Comparison of ENCODE assay signal across 8 mouse cellular contexts in the genomic region with DNA sequence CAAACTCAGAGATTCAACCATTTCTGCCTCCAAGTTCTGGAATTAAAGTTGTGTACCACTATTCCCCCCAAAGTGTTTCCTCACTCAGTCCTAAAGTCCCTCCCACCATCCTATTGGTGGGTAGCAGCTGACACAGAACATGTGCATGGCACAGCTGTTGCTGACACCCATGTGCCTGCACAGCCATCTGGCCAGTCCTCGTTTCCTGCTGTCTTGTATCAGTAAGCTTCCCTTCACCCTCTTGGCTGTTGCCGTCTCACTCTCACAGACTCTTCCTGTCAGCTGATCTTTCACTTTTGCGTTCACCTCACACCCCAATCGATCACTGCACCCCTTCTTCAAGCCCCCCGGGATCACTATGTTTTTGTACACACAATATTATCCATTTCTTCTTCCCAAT. TPM values are rescaled to one million over a fixed set of nuclear protein-coding genes. Genes with fewer than 3 reads are reported as not detected.
DNase-seq lines count a peak whose midpoint lies in the region; ATAC-seq and TF ChIP-seq lines count a peak whose summit lies in the region.

No protein-coding gene starts in this region.

- 40% methylated on average over 5 of the region's 5 CpGs for WGBS in kidney, postnatal 0 days

- H3K9ac ChIP-seq in kidney, postnatal 0 days (ENCODE audit: low read depth, low read length) = no peak overlapping the region

- no peak overlapping the region for H3K4me3 ChIP-seq in kidney, postnatal 0 days (replicated peaks; ENCODE audit: low read depth, low read length)

- peak; percentile 40; the same call in 1 of the 2 replicates for ATAC-seq in kidney, postnatal 0 days (replicated peaks; ENCODE audit: low FRiP score, low read depth)
- peak; percentile 93 for ATAC-seq in common myeloid progenitor, adult 5-6 weeks (replicated peaks; ENCODE audit: low read depth, poor library complexity, severe bottlenecking)
- ATAC-seq in megakaryocyte-erythroid progenitor cell, adult 5-6 weeks (replicated peaks; ENCODE audit: low FRiP score, low TSS enrichment, poor library complexity, severe bottlenecking) = peak; percentile 55; the same call in 1 of the 2 replicates
- no peak for ATAC-seq in erythroid progenitor cell, adult 5-6 weeks (replicated peaks; ENCODE audit: low FRiP score, poor library complexity, severe bottlenecking)

- no peak overlapping the region for H3K4me2 ChIP-seq in kidney, postnatal 0 days (ENCODE audit: low read length)

- H3K9me3 ChIP-seq in kidney, postnatal 0 days (replicated peaks; ENCODE audit: low read length) = no peaks in the 10 kb centered on the region

- TF ChIP-seq CTCF in kidney, postnatal 0 days (IDR thresholded peaks at IDR 0.05; ENCODE audit: low read depth) = no peak

- no peaks in the 10 kb centered on the region for H3K4me1 ChIP-seq in kidney, postnatal 0 days (replicated peaks; ENCODE audit: insufficient read depth, low read length)

- peak; percentile 44 for DNase-seq in kidney, postnatal 0 days (ENCODE audit: low spot score)
- no peak for DNase-seq in kidney, adult 8-10 months
- DNase-seq in layer of hippocampus, postnatal 10 days (ENCODE audit: low spot score in 2 of 2) = peak; percentile 58 to 66
- DNase-seq in adrenal gland, postnatal 4 days (ENCODE audit: low spot score in 2 of 2) = no peak
- DNase-seq in cerebellum, adult 11 months = no peak

- peaks cover 16% of the 10 kb centered on the region for H3K36me3 ChIP-seq in kidney, postnatal 0 days (ENCODE audit: insufficient read depth, low read length)

- no peak overlapping the region for H3K27ac ChIP-seq in kidney, postnatal 0 days

- no peaks in the 10 kb centered on the region for H3K27me3 ChIP-seq in kidney, postnatal 0 days (ENCODE audit: insufficient read depth, low read length)

RNA-seq across cellular contexts. Expression of a gene that starts 12.5 kb away (rescaled TPM):
- polyA plus RNA-seq in kidney, postnatal 0 days (2015; fragmentation: Nextera tagmentation; extraction: Ambion mirVana) = 19.7 and 20.0 TPM in 2 replicates
- 18.2 and 20.6 TPM in 2 replicates for total RNA-seq in common myeloid progenitor, adult 5-6 weeks (2017)
- total RNA-seq in layer of hippocampus, postnatal 10 days (2021) = 10 to 100 TPM; 26.4 to 30.8 TPM
- 16.8 and 25.9 TPM in 2 replicates for total RNA-seq in megakaryocyte-erythroid progenitor cell, adult 5-6 weeks (2014; fragmentation: Nextera tagmentation)
- total RNA-seq in megakaryocyte-erythroid progenitor cell, adult 5-6 weeks (2017) = 13.0 and 42.4 TPM in 2 replicates
- 10 to 100 TPM; 76.5 to 81.4 TPM for total RNA-seq in adrenal gland, postnatal 4 days (2021)
- total RNA-seq in erythroid progenitor cell, adult 5-6 weeks (2015; ENCODE audit: low replicate concordance) = 7.9 and 26.0 TPM in 2 replicates
- total RNA-seq in erythroid progenitor cell, adult 5-6 weeks (2017; ENCODE audit: low replicate concordance) = 6.6 and 8.1 TPM in 2 replicates

RNA-seq across cellular contexts. Expression of a gene that starts 14.7 kb away (rescaled TPM):
- 214 and 231 TPM in 2 replicates for polyA plus RNA-seq in kidney, postnatal 0 days (2015; fragmentation: Nextera tagmentation; extraction: Ambion mirVana)
- total RNA-seq in common myeloid progenitor, adult 5-6 weeks (2017) = 210 and 232 TPM in 2 replicates
- total RNA-seq in layer of hippocampus, postnatal 10 days (2021) = 100 to 1,000 TPM; 160 to 174 TPM
- total RNA-seq in megakaryocyte-erythroid progenitor cell, adult 5-6 weeks (2014; fragmentation: Nextera tagmentation) = 190 and 212 TPM in 2 replicates
- total RNA-seq in megakaryocyte-erythroid progenitor cell, adult 5-6 weeks (2017) = 336 and 456 TPM in 2 replicates
- total RNA-seq in adrenal gland, postnatal 4 days (2021) = 100 to 1,000 TPM; 243 to 263 TPM
- 79.6 and 112 TPM in 2 replicates for total RNA-seq in erythroid progenitor cell, adult 5-6 weeks (2015; ENCODE audit: low replicate concordance)
- total RNA-seq in erythroid progenitor cell, adult 5-6 weeks (2017; ENCODE audit: low replicate concordance) = 111 and 160 TPM in 2 replicates

RNA-seq across cellular contexts. Expression of a gene that starts 53.2 kb away (rescaled TPM):
- polyA plus RNA-seq in kidney, postnatal 0 days (2015; fragmentation: Nextera tagmentation; extraction: Ambion mirVana) = 20.2 and 20.7 TPM in 2 replicates
- 11.6 and 43.0 TPM in 2 replicates for total RNA-seq in common myeloid progenitor, adult 5-6 weeks (2017)
- total RNA-seq in layer of hippocampus, postnatal 10 days (2021) = 10 to 100 TPM; 46.5 to 50.7 TPM
- total RNA-seq in megakaryocyte-erythroid progenitor cell, adult 5-6 weeks (2014; fragmentation: Nextera tagmentation) = 24.9 and 35.5 TPM in 2 replicates
- 22.7 and 27.9 TPM in 2 replicates for total RNA-seq in megakaryocyte-erythroid progenitor cell, adult 5-6 weeks (2017)
- total RNA-seq in adrenal gland, postnatal 4 days (2021) = 10 to 100 TPM; 51.8 to 56.2 TPM
- 12.2 and 26.7 TPM in 2 replicates for total RNA-seq in erythroid progenitor cell, adult 5-6 weeks (2015; ENCODE audit: low replicate concordance)
- 9.5 and 26.1 TPM in 2 replicates for total RNA-seq in erythroid progenitor cell, adult 5-6 weeks (2017; ENCODE audit: low replicate concordance)

Comparison
In these comparisons a context has a peak if more than half of its experiments do, and no peak if none do; other contexts are left out.
1. DNase-seq: peak in kidney, postnatal 0 days (single experiment) and layer of hippocampus, postnatal 10 days (2 of 2); none in kidney, adult 8-10 months (0 of 2), adrenal gland, postnatal 4 days (0 of 2) and cerebellum, adult 11 months (single experiment).